Mouse (Mus musculus): Measurements from ENCODE around the gene Tbc1d9b. TPM values are rescaled to one million over a fixed set of nuclear protein-coding genes. Genes with fewer than 3 reads are reported as not detected.

The Tbc1d9b gene
- polyA plus RNA-seq, 1 experiment from 2014 or later, result 16.7 TPM

DNA sequence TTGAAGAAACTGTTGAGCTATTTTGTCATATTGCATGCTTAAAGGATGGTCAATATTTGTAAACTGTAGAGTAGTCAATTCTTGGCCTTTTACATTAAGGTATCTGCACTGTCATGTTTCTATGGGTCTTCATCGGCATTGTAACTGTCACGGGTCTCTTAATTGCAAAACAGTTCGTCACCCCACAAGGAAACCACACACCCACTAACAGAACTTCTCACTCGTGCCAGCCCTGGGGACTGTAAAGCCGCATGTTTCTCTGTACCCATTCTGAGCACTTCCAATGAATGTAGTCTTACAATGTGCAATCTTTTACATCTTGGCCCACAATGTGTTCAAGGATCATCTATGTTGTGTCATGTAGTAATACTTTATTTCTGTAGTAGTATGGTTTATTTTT is 26.0 kb upstream of the Tbc1d9b start:
- Histone ChIP-seq H3K4me3 (ENCODE audit: low read depth, low read length) (no peak overlapping the region), H3K9me3 (ENCODE audit: control insufficient read depth) (no peaks in the 10 kb centered on the region), H3K36me3 (ENCODE audit: control insufficient read depth, insufficient read depth) (no peaks in the 10 kb centered on the region), H3K27me3 (replicated peaks; ENCODE audit: control insufficient read depth, insufficient read depth, low read length) (no peaks in the 10 kb centered on the region), H3K4me2 (replicated peaks; ENCODE audit: low read depth) (no peak overlapping the region), H3K4me1 (replicated peaks; ENCODE audit: control insufficient read depth, insufficient read depth, low read length) (no peaks in the 10 kb centered on the region), H3K9ac (ENCODE audit: low read depth, low read length) (no peak overlapping the region), H3K27ac (ENCODE audit: low read depth, low read length) (no peak overlapping the region)
- TF ChIP-seq CTCF (IDR thresholded peaks at IDR 0.05; ENCODE audit: low read depth), result no peak
- 87% methylated on average over 5 of the region's 5 CpGs for whole genome bisulfite sequencing
- no peak for ATAC-seq

DNA sequence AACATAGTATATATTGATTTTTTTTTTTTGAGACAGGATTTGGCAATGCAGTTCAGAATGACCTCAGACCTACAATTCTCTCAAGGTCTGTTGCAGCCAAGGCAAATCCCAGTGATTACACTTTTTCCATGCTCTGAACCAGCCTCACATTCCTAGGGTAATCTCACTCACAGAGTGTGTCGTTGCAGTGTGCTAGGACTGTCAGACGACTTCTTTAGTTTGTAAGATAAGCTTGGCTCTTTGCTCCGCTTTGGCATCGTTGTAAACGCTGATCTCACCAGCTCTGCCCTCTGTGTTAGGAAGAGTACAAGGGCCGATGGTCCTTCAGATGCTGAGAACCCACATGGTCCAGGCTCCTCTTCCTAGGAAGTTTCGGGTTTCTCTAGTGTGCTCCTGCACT is 25.2 kb upstream of the Tbc1d9b start:
- Histone ChIP-seq H3K27me3 (replicated peaks; ENCODE audit: control insufficient read depth, insufficient read depth, low read length) (no peaks in the 10 kb centered on the region), H3K27ac (ENCODE audit: low read depth, low read length) (no peak overlapping the region), H3K9me3 (ENCODE audit: control insufficient read depth) (no peaks in the 10 kb centered on the region), H3K4me3 (ENCODE audit: low read depth, low read length) (no peak overlapping the region), H3K4me1 (replicated peaks; ENCODE audit: control insufficient read depth, insufficient read depth, low read length) (no peaks in the 10 kb centered on the region), H3K4me2 (replicated peaks; ENCODE audit: low read depth) (no peak overlapping the region), H3K9ac (ENCODE audit: low read depth, low read length) (no peak overlapping the region), H3K36me3 (ENCODE audit: control insufficient read depth, insufficient read depth) (no peaks in the 10 kb centered on the region)
- no peak for ATAC-seq
- TF ChIP-seq CTCF (IDR thresholded peaks at IDR 0.05; ENCODE audit: low read depth), result no peak
- 66% methylated on average over 7 of the region's 7 CpGs for WGBS

DNA sequence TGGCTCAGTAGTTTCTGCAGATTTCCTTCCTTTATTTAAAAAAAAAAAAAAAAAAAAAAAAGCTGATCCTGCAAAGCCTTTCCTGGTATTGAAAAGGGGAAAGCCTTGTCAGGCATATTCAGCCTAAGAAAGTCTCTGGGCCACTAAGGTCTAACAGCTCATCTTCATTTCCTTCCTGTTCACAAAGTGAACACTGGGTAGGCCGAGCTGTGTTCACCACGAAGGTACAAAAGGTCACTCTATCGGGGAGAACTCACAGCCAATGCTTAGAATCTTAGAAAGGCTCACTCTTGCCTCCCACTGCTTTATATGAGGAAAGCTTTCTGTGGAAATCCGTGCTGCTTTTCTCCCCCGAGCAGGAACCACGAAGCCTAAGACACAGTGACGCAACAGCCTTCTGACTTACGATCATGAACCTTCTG is 22.4 kb upstream of the Tbc1d9b start:
- Histone ChIP-seq H3K27me3 (replicated peaks; ENCODE audit: control insufficient read depth, insufficient read depth, low read length) (no peaks in the 10 kb centered on the region), H3K36me3 (ENCODE audit: control insufficient read depth, insufficient read depth) (no peaks in the 10 kb centered on the region), H3K4me2 (replicated peaks; ENCODE audit: low read depth) (no peak overlapping the region), H3K4me3 (ENCODE audit: low read depth, low read length) (no peak overlapping the region), H3K9ac (ENCODE audit: low read depth, low read length) (no peak overlapping the region), H3K27ac (ENCODE audit: low read depth, low read length) (peak overlapping the region; percentile 50), H3K9me3 (ENCODE audit: control insufficient read depth) (no peaks in the 10 kb centered on the region), H3K4me1 (replicated peaks; ENCODE audit: control insufficient read depth, insufficient read depth, low read length) (no peaks in the 10 kb centered on the region)
- 51% methylated on average over 8 of the region's 8 CpGs for WGBS
- no peak for TF ChIP-seq CTCF (IDR thresholded peaks at IDR 0.05; ENCODE audit: low read depth)
- ATAC-seq, result no peak

DNA sequence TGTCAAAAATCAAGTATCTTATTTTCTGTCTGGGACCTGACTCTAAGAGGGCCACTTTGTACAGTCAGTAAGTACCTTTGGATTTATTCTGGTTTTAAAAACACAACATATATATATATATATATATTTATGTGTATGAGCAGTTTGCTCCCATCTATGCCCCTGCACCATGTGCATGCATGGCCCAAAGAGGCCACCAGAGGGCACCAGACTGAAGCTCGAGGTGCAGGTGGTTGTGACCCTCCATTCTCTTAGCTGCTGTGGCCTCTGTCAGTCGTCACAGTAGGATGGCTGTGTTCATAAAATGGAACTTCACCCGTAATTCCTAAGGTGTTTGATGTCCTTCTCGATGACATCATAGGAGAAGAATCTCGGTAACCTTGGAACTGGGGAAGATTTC is 16.9 kb upstream of the Tbc1d9b start:
- Histone ChIP-seq H3K9me3 (ENCODE audit: control insufficient read depth) (no peaks in the 10 kb centered on the region), H3K36me3 (ENCODE audit: control insufficient read depth, insufficient read depth) (no peaks in the 10 kb centered on the region), H3K27me3 (replicated peaks; ENCODE audit: control insufficient read depth, insufficient read depth, low read length) (no peaks in the 10 kb centered on the region), H3K4me3 (ENCODE audit: low read depth, low read length) (no peak overlapping the region), H3K9ac (ENCODE audit: low read depth, low read length) (no peak overlapping the region), H3K4me2 (replicated peaks; ENCODE audit: low read depth) (no peak overlapping the region), H3K27ac (ENCODE audit: low read depth, low read length) (no peak overlapping the region), H3K4me1 (replicated peaks; ENCODE audit: control insufficient read depth, insufficient read depth, low read length) (no peaks in the 10 kb centered on the region)
- ATAC-seq, result 0 out of 2 replicates have a peak, but pooled peaks have one; percentile 38
- WGBS, result 16% methylated on average over 5 of the region's 5 CpGs
- peak; percentile 85 for TF ChIP-seq CTCF (IDR thresholded peaks at IDR 0.05; ENCODE audit: low read depth)

DNA sequence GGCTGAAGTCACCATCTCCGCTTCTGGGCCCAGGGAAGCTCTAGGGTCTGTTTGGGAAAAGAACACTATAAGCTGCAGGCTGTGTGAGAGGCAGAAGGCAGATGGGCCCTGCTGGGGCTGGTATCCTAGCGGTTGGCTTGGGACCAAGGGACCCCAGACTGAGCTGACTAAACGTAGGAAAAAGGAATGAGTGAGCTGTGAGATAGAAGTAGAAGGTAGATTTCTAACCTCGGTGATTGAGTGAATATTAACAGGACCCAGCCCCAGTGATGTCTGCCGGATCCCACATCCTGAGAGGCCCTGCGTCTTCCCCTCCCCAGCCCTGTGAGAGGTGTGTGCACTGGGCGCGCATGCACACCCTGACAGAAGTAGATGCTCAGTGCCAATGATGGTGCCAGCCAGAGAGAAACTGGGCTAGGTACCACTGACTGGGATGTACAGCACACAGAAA is 8.5 kb upstream of the Tbc1d9b start:
- H3K4me1 ChIP-seq (replicated peaks; ENCODE audit: control insufficient read depth, insufficient read depth, low read length), result no peaks in the 10 kb centered on the region
- H3K9me3 ChIP-seq (ENCODE audit: control insufficient read depth), result no peaks in the 10 kb centered on the region
- no peak for ATAC-seq
- H3K4me2 ChIP-seq (replicated peaks; ENCODE audit: low read depth), result no peak overlapping the region
- H3K27me3 ChIP-seq (replicated peaks; ENCODE audit: control insufficient read depth, insufficient read depth, low read length), result no peaks in the 10 kb centered on the region
- no peaks in the 10 kb centered on the region for H3K36me3 ChIP-seq (ENCODE audit: control insufficient read depth, insufficient read depth)
- no peak overlapping the region for H3K4me3 ChIP-seq (ENCODE audit: low read depth, low read length)
- no peak overlapping the region for H3K27ac ChIP-seq (ENCODE audit: low read depth, low read length)
- 88% methylated on average over 8 of the region's 8 CpGs for WGBS
- no peak overlapping the region for H3K9ac ChIP-seq (ENCODE audit: low read depth, low read length)
- TF ChIP-seq CTCF (IDR thresholded peaks at IDR 0.05; ENCODE audit: low read depth), result no peak

DNA sequence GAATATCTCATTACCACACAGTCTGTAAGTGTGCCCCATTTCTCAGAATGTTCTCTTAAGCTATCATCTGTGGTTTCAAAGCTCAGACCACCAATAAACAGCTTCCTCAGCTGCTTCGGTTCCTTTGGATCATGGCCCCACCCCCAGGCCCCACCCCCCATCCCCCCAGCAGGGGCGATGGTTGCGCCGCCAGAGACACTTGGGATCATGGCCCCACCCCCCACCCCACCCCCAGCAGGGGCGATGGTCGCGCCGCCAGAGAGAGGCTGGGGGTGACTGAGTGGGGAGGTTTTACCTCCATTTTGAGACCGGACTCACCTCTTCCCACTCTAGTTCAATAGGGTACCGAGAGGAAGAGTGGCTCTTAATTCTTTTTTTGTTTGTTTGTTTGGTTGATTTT is 3.4 kb upstream of the Tbc1d9b start:
- no peak for TF ChIP-seq CTCF (IDR thresholded peaks at IDR 0.05; ENCODE audit: low read depth)
- no peak overlapping the region for H3K4me3 ChIP-seq (ENCODE audit: low read depth, low read length)
- H3K36me3 ChIP-seq (ENCODE audit: control insufficient read depth, insufficient read depth), result no peaks in the 10 kb centered on the region
- H3K4me1 ChIP-seq (replicated peaks; ENCODE audit: control insufficient read depth, insufficient read depth, low read length), result peaks cover 3% of the 10 kb centered on the region; the same call in 1 of the 2 replicates
- H3K4me2 ChIP-seq (replicated peaks; ENCODE audit: low read depth), result 0 out of 2 replicates have a peak overlapping the region, but pooled peaks have one; percentile 30
- H3K27ac ChIP-seq (ENCODE audit: low read depth, low read length), result no peak overlapping the region
- 8% methylated on average over 10 of the region's 10 CpGs for WGBS
- H3K9ac ChIP-seq (ENCODE audit: low read depth, low read length), result no peak overlapping the region
- ATAC-seq, result no peak
- no peaks in the 10 kb centered on the region for H3K27me3 ChIP-seq (replicated peaks; ENCODE audit: control insufficient read depth, insufficient read depth, low read length)
- H3K9me3 ChIP-seq (ENCODE audit: control insufficient read depth), result no peaks in the 10 kb centered on the region

DNA sequence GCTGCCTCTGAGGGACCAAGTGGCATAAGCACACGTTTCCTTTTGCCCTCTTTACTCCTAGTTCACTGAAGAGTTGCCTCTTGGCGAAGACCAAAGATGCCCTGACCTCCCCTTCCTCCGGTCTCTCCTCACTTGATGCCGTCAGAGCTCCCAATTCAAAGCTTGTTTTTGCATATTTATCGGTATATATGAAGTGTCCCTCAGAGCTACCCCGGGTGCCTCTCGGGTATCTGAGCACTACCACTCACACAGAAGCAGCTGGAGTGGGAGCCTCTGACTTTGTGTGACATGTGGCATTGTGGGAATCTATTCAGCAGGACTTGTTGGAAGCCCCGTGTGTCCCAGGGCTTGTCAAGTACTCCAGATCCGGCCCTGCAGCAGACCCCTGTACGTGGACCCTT is 605 bp downstream of the Tbc1d9b start:
- 14% methylated on average over 10 of the region's 10 CpGs for WGBS
- ATAC-seq, result 0 out of 2 replicates have a peak, but pooled peaks have one; percentile 0
- peak overlapping the region; percentile 83 for H3K4me2 ChIP-seq (replicated peaks; ENCODE audit: low read depth)
- H3K4me1 ChIP-seq (replicated peaks; ENCODE audit: control insufficient read depth, insufficient read depth, low read length), result peaks cover 3% of the 10 kb centered on the region; the same call in 1 of the 2 replicates
- no peaks in the 10 kb centered on the region for H3K27me3 ChIP-seq (replicated peaks; ENCODE audit: control insufficient read depth, insufficient read depth, low read length)
- peak overlapping the region; percentile 90; the same call in 1 of the 2 replicates for H3K27ac ChIP-seq (ENCODE audit: low read depth, low read length)
- no peak for TF ChIP-seq CTCF (IDR thresholded peaks at IDR 0.05; ENCODE audit: low read depth)
- H3K9ac ChIP-seq (ENCODE audit: low read depth, low read length), result peak overlapping the region; percentile 99
- peak overlapping the region; percentile 86 for H3K4me3 ChIP-seq (ENCODE audit: low read depth, low read length)
- H3K9me3 ChIP-seq (ENCODE audit: control insufficient read depth), result no peaks in the 10 kb centered on the region
- H3K36me3 ChIP-seq (ENCODE audit: control insufficient read depth, insufficient read depth), result peaks cover 15% of the 10 kb centered on the region

Data from intestine, postnatal 0 days (tissue).